Mouse (Mus musculus) forebrain, embryonic 12.5 days (tissue): ENCODE data around the gene Sigirr. TPM values are rescaled to one million over a fixed set of nuclear protein-coding genes. Genes with fewer than 3 reads are reported as not detected.

Experiments
- ATAC-seq: fragments of 200-750 bp; cut with Nextera tagmentation; 2 replicates; pipeline ENCODE4 v1.8.0; 2017; ENCODE audit warnings: moderate TSS enrichment; ENCODE audit not compliant: low FRiP score
- H3K27ac ChIP-seq: fragments of 300-500 bp; sonication (generic); 2 replicates; pipeline ENCODE4 v1.5.1; 2016; ENCODE audit warnings: mild to moderate bottlenecking
- H3K27me3 ChIP-seq: fragments of 300-500 bp; sonication (generic); 2 replicates; pipeline ENCODE4 v1.6.1; 2016; ENCODE audit warnings: mild to moderate bottlenecking
- H3K36me3 ChIP-seq: fragments of 300-500 bp; sonication (generic); replicated peaks from 2 replicates; pipeline ENCODE4 v1.6.1; 2016; ENCODE audit warnings: mild to moderate bottlenecking
- H3K4me1 ChIP-seq: fragments of 300-500 bp; sonication (generic); 2 replicates; pipeline ENCODE4 v1.6.1; 2016
- H3K4me2 ChIP-seq: fragments of 300-500 bp; sonication (generic); 2 replicates; pipeline ENCODE4 v1.6.1; 2016; ENCODE audit warnings: mild to moderate bottlenecking, moderate library complexity
- H3K4me3 ChIP-seq: fragments of 300-500 bp; sonication (generic); replicated peaks from 2 replicates; pipeline ENCODE4 v1.5.1; 2016; ENCODE audit warnings: mild to moderate bottlenecking
- H3K9ac ChIP-seq: fragments of 300-500 bp; sonication (generic); 2 replicates; pipeline ENCODE4 v1.6.1; 2016; ENCODE audit warnings: mild to moderate bottlenecking
- H3K9me3 ChIP-seq: fragments of 300-500 bp; sonication (generic); 2 replicates; pipeline ENCODE4 v1.6.1; 2016
- WGBS: fragments of 180-500 bp; shearing (Covaris S2); methylation state at CpG from one replicate; pipeline ENCODE4 v1.1.7; 2016; 5-methylcytosine and 5-hydroxymethylcytosine counted together
- polyA plus RNA-seq: library from polyadenylated mRNA; unstranded; fragments of >200 nt; fragmentation: Nextera tagmentation; extraction: Ambion mirVana; gene quantifications from 2 replicates; pipeline ENCODE4 v1.2.1, GENCODE M21; 2016

The Sigirr gene
- polyA plus RNA-seq, 1 experiment from 2014 or later: 1.3 TPM

DNA sequence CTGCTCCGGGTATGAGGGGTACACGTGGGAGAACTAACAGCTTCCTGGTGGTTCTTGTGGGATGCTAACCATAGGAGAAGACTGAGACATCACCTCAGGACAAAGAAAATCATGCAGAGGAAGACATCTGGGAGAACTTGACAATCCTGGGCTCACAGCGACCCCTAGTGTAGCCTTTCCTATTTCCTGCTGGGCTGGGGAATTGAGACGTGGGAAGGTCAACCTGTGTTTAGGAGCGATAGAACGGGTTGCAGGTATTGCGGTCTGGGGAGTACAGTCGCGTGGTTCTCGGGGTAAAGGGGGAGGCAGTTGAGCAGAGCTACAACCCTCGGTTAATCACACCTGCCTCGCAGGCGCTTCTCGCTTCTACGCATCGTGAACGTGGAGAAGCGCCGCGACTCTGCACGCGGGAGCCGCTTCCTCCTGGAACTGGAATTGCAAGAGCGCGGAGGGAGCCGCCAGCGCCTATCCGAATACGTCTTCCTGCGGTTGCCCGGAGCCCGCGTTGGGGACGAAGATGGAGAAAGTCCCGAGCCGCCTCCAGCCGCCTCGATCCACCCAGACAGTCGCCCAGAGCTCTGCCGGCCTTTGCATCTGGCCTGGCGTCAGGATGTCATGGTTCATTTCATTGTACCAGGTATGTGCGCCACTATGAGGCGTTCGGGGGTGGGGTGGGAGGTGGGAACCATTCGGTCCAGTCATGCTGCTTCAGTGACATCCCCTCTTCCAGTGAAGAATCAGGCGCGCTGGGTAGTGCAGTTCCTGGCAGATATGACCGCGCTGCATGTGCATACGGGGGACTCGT is 30.1 kb downstream of the Sigirr start:
- Histone ChIP-seq H3K36me3 (peaks cover 35% of the 10 kb centered on the region), H3K4me2 (peak overlapping the region; percentile 64), H3K27me3 (peaks cover 25% of the 10 kb centered on the region), H3K9me3 (no peaks in the 10 kb centered on the region), H3K9ac (peak overlapping the region; percentile 53), H3K4me1 (peaks cover 16% of the 10 kb centered on the region), H3K27ac (peak overlapping the region; percentile 51), H3K4me3 (peak overlapping the region; percentile 30)
- 1% methylated on average over 51 of the region's 51 CpGs for WGBS
- ATAC-seq: peak; percentile 44

DNA sequence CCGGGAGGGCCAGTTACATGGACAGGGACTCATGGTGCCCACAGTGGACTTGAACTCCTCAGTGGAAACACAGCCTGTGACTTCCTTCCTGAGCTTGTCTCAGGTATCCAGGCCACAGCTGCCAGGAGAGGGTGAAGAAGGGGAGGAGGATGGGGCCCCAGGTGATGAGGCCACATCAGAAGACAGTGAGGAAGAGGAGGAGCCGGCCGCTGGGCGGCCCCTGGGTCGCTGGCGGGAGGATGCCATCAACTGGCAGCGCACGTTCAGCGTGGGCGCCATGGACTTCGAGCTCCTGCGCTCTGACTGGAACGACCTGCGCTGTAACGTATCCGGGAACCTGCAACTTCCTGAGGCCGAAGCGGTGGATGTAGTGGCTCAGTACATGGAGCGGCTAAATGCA is 32.0 kb downstream of the Sigirr start:
- Histone ChIP-seq H3K4me3 (no peak overlapping the region), H3K36me3 (peaks cover 52% of the 10 kb centered on the region), H3K27me3 (peaks cover 25% of the 10 kb centered on the region), H3K9me3 (no peaks in the 10 kb centered on the region), H3K4me2 (no peak overlapping the region), H3K9ac (no peak overlapping the region), H3K27ac (no peak overlapping the region), H3K4me1 (peaks cover 16% of the 10 kb centered on the region)
- 80% methylated on average over 19 of the region's 19 CpGs for WGBS
- no peak for ATAC-seq

DNA sequence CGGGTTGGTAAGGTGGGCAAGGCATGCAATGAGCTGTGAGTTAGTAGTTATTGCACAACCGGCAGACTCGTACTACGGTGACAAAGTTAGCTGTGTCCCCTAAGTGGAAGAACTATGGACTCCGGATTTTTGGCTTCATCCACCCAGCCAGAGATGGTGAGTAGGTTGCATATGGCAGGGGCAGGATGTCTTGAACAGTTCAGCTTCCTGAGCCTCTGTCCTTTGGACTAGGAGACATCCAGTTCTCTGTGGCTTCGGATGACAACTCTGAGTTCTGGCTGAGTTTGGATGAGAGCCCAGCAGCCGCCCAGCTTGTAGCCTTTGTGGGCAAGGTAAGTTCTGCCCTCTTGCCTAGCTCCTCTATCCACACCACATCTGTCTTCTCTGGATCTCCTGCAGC is 35.8 kb downstream of the Sigirr start:
- Histone ChIP-seq H3K9me3 (no peaks in the 10 kb centered on the region), H3K4me3 (no peak overlapping the region), H3K27ac (no peak overlapping the region), H3K9ac (no peak overlapping the region), H3K4me2 (no peak overlapping the region), H3K4me1 (peaks cover 23% of the 10 kb centered on the region), H3K27me3 (peaks cover 2% of the 10 kb centered on the region; the same call in 1 of the 2 replicates), H3K36me3 (peaks cover 52% of the 10 kb centered on the region)
- no peak for ATAC-seq
- WGBS: 88% methylated on average over 7 of the region's 7 CpGs

DNA sequence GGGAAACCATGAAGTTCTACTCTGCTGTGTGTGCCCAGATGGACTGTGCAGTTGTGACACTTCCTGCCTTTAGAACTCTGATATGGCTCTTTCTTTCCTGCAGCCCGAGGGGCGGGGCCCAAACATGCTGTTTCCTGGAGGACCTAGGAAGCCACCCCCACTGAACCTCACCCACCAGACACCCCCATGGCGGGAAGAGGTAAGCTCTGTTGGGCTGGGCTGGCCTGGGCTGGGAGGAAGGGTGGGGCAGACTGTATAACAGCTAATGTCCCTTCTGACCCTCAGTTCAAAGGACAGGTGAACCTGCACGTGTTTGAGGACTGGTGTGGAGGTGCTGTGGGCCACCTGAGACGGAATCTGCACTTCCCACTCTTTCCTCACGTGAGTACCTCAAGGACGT is 36.2 kb downstream of the Sigirr start:
- Histone ChIP-seq H3K27me3 (no peaks in the 10 kb centered on the region), H3K27ac (no peak overlapping the region), H3K4me2 (no peak overlapping the region), H3K4me3 (no peak overlapping the region), H3K36me3 (peaks cover 52% of the 10 kb centered on the region), H3K9ac (no peak overlapping the region), H3K9me3 (no peaks in the 10 kb centered on the region), H3K4me1 (peaks cover 25% of the 10 kb centered on the region)
- WGBS: 87% methylated on average over 7 of the region's 7 CpGs
- ATAC-seq: no peak

DNA sequence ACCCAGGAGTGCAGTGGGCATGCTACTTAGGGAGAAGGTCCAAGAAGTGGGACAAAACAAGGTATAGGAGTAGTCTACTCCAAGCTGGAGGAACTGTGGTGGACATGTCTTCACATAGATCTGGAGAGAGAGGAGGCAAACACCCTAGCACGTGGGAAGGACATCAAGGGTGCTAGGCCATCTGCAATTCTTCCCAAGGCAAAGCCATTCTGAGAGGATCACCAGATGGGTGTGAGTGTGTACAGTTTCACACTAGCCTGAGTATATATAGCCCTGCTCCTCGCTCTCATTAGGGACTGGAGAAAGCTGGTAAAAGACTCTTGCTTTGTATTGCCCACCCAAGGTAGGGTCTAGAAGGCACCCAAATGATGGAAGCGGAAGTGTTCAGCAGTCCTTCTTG is 37.0 kb downstream of the Sigirr start:
- Histone ChIP-seq H3K4me3 (no peak overlapping the region), H3K36me3 (peaks cover 48% of the 10 kb centered on the region), H3K9ac (no peak overlapping the region), H3K27me3 (no peaks in the 10 kb centered on the region), H3K4me2 (no peak overlapping the region), H3K27ac (no peak overlapping the region), H3K9me3 (no peaks in the 10 kb centered on the region), H3K4me1 (peaks cover 25% of the 10 kb centered on the region)
- no peak for ATAC-seq
- WGBS: 96% methylated on average over 3 of the region's 3 CpGs

DNA sequence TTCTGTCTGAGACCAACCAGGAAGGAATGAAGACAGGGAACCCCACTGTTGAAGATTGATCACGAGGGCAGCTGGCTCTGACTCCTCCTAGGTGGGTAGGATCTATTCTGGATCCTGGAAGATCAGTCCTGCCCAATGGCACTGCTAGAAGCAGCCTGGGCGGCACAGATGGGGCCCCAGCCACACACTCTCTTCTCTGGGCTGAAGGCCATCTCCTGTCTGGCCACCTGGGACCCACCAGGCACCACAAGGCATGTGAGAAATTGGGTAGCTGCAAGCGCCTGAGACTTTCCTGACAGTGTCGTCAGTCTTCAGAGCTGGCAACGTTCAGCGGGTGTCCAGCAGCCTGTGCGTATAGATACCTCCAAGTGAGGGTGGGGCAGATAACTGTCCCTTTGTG is 37.8 kb downstream of the Sigirr start:
- H3K9me3 ChIP-seq: no peaks in the 10 kb centered on the region
- 88% methylated on average over 7 of the region's 7 CpGs for whole genome bisulfite sequencing
- no peak overlapping the region for H3K4me3 ChIP-seq
- H3K4me2 ChIP-seq: peak overlapping the region; percentile 81
- H3K4me1 ChIP-seq: peaks cover 25% of the 10 kb centered on the region
- H3K9ac ChIP-seq: no peak overlapping the region
- no peak overlapping the region for H3K27ac ChIP-seq
- ATAC-seq: no peak
- no peaks in the 10 kb centered on the region for H3K27me3 ChIP-seq
- peaks cover 39% of the 10 kb centered on the region for H3K36me3 ChIP-seq

- peak; percentile 69 for ATAC-seq
- peaks cover 29% of the 10 kb centered on the region for H3K36me3 ChIP-seq
- H3K4me3 ChIP-seq: peak overlapping the region; percentile 88
- no peaks in the 10 kb centered on the region for H3K9me3 ChIP-seq
- WGBS: under 1% methylated on average over 37 of the region's 37 CpGs
- peak overlapping the region; percentile 94 for H3K9ac ChIP-seq
- peak overlapping the region; percentile 81 for H3K4me2 ChIP-seq
- H3K27me3 ChIP-seq: no peaks in the 10 kb centered on the region
- H3K27ac ChIP-seq: peak overlapping the region; percentile 81
- H3K4me1 ChIP-seq: peaks cover 25% of the 10 kb centered on the region
These were observed 39.1 kb downstream of the Sigirr start for GRCm38 (mm10) chr7:141061269-141061692.

GRCm38 (mm10) chr7:141060426-141061242 is 39.7 kb downstream of the Sigirr start, which contains the start of gene B4galnt4:
B4galnt4 (plus strand) TSS chr7:141061104.
- H3K4me3 ChIP-seq: peak within 1 kb of the TSS; percentile 88

GRCm38 (mm10) chr7:141059929-141060328 is 40.4 kb downstream of the Sigirr start:
- ATAC-seq: no peak
- peaks cover 15% of the 10 kb centered on the region for H3K36me3 ChIP-seq
- H3K27me3 ChIP-seq: no peaks in the 10 kb centered on the region
- H3K9ac ChIP-seq: peak overlapping the region; percentile 94
- H3K4me3 ChIP-seq: peak overlapping the region; percentile 88
- 65% methylated on average over 2 of the region's 2 CpGs for WGBS
- peak overlapping the region; percentile 81 for H3K27ac ChIP-seq
- peak overlapping the region; percentile 81 for H3K4me2 ChIP-seq
- H3K9me3 ChIP-seq: no peaks in the 10 kb centered on the region
- H3K4me1 ChIP-seq: peaks cover 25% of the 10 kb centered on the region

More at GRCm38 (mm10) chr7:141060426-141061242, 39.7 kb downstream of the Sigirr start, which contains the start of gene B4galnt4:
- ATAC-seq: peak; percentile 99
- H3K9ac ChIP-seq: peak within 1 kb of the TSS; percentile 94
- peaks cover 25% of the 10 kb centered on the region for H3K4me1 ChIP-seq
- peak within 1 kb of the TSS; percentile 81 for H3K4me2 ChIP-seq
- peak within 1 kb of the TSS; percentile 81 for H3K27ac ChIP-seq
- H3K9me3 ChIP-seq: no peaks in the 10 kb centered on the region
- no peaks in the 10 kb centered on the region for H3K27me3 ChIP-seq
- peaks cover 22% of the 10 kb centered on the region for H3K36me3 ChIP-seq
- WGBS: 1% methylated on average over 72 of the region's 72 CpGs

- no peak for ATAC-seq
- H3K4me3 ChIP-seq: no peak overlapping the region
- H3K27ac ChIP-seq: no peak overlapping the region
- 95% methylated on average over 14 of the region's 14 CpGs for WGBS
- peaks cover 25% of the 10 kb centered on the region for H3K4me1 ChIP-seq
- H3K9me3 ChIP-seq: no peaks in the 10 kb centered on the region
- no peak overlapping the region for H3K9ac ChIP-seq
- H3K4me2 ChIP-seq: no peak overlapping the region
- H3K27me3 ChIP-seq: no peaks in the 10 kb centered on the region
- H3K36me3 ChIP-seq: peaks cover 4% of the 10 kb centered on the region
These were observed 41.6 kb downstream of the Sigirr start for GRCm38 (mm10) chr7:141058601-141059341.

GRCm38 (mm10) chr7:141057541-141057940 is 42.8 kb downstream of the Sigirr start:
- no peak overlapping the region for H3K9ac ChIP-seq
- H3K9me3 ChIP-seq: no peaks in the 10 kb centered on the region
- no peak overlapping the region for H3K4me3 ChIP-seq
- no peak overlapping the region for H3K4me2 ChIP-seq
- 0 out of 2 replicates have a peak, but pooled peaks cover 2% of the 10 kb centered on the region for H3K36me3 ChIP-seq
- H3K27me3 ChIP-seq: no peaks in the 10 kb centered on the region
- 88% methylated on average over 1 of the region's 1 CpGs for WGBS
- no peak for ATAC-seq
- H3K27ac ChIP-seq: no peak overlapping the region
- peaks cover 23% of the 10 kb centered on the region for H3K4me1 ChIP-seq

DNA sequence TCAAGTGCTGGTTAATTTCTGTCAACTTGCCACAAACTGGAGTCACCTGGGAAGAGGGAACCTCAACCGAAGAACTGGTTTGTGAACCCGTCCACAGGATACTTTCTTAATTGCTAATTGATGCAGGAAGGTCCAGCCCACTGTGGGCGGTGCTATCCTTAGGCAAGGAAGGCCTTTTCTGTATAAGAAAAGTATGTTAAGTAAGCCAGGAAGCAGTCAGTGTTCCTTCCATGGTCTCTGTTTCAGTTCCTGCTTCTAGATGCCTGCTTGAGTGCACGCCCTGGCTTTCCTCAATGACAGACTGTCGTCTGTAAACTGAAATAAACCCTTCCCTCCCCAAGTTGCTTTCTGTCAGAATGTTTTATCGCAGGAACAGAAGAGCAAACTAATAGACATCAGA is 43.4 kb downstream of the Sigirr start:
- no peaks in the 10 kb centered on the region for H3K27me3 ChIP-seq

More for the DNA sequence above, 43.4 kb downstream of the Sigirr start:
- Histone ChIP-seq H3K4me2 (no peak overlapping the region), H3K4me1 (peaks cover 17% of the 10 kb centered on the region), H3K9ac (no peak overlapping the region), H3K36me3 (0 out of 2 replicates have a peak, but pooled peaks cover 2% of the 10 kb centered on the region), H3K9me3 (no peaks in the 10 kb centered on the region), H3K4me3 (no peak overlapping the region), H3K27ac (no peak overlapping the region)
- no peak for ATAC-seq
- 95% methylated on average over 6 of the region's 6 CpGs for WGBS
